Mouse (Mus musculus): ENCODE results near the gene Sipa1l1. TPM values are rescaled to one million over a fixed set of nuclear protein-coding genes. Genes with fewer than 3 reads are reported as not detected.

Gene Sipa1l1
- total and polyA plus RNA-seq, 2 experiments from 2014 or later: 8.2 to 22.9 TPM

GRCm38 (mm10) chr12:82165651-82166050 is 3.5 kb upstream of the Sipa1l1 start:
- no peak for ATAC-seq
- no peak overlapping the region for H3K27ac ChIP-seq
- H3K9ac ChIP-seq (replicated peaks; ENCODE audit: low read length): no peak overlapping the region
- TF ChIP-seq CTCF (IDR thresholded peaks at IDR 0.05; ENCODE audit: low read depth): no peak
- no peaks in the 10 kb centered on the region for H3K9me3 ChIP-seq (ENCODE audit: low read length)
- DNase-seq (ENCODE audit: low spot score): no peak
- H3K4me1 ChIP-seq (ENCODE audit: insufficient read depth, low read length): 0 out of 2 replicates have a peak, but pooled peaks cover 9% of the 10 kb centered on the region
- whole genome bisulfite sequencing: 79% methylated on average over 4 of the region's 4 CpGs
- H3K4me3 ChIP-seq (ENCODE audit: low read length): no peak overlapping the region
- no peaks in the 10 kb centered on the region for H3K27me3 ChIP-seq (ENCODE audit: insufficient read depth, low read length)
- peak overlapping the region; percentile 38; the same call in 1 of the 2 replicates for H3K4me2 ChIP-seq (ENCODE audit: low read depth, low read length)
- no peaks in the 10 kb centered on the region for H3K36me3 ChIP-seq (ENCODE audit: insufficient read depth, low read length)

- Histone ChIP-seq H3K27me3 (ENCODE audit: insufficient read depth, low read length) (no peaks in the 10 kb centered on the region), H3K4me1 (ENCODE audit: insufficient read depth, low read length) (peaks cover 10% of the 10 kb centered on the region), H3K4me2 (ENCODE audit: low read depth, low read length) (peak overlapping the region; percentile 38; the same call in 1 of the 2 replicates), H3K27ac (no peak overlapping the region), H3K9ac (replicated peaks; ENCODE audit: low read length) (peak overlapping the region; percentile 33; the same call in 1 of the 2 replicates), H3K9me3 (ENCODE audit: low read length) (no peaks in the 10 kb centered on the region), H3K36me3 (ENCODE audit: insufficient read depth, low read length) (no peaks in the 10 kb centered on the region), H3K4me3 (ENCODE audit: low read length) (no peak overlapping the region)
- 19% methylated on average over 14 of the region's 14 CpGs for WGBS
- TF ChIP-seq CTCF (IDR thresholded peaks at IDR 0.05; ENCODE audit: low read depth): 0 out of 2 replicates have a peak, but pooled peaks have one; percentile 4
- ATAC-seq (no peak), DNase-seq (ENCODE audit: low spot score) (no peak)
Measured at GRCm38 (mm10) chr12:82166101-82166571, 3.0 kb upstream of the Sipa1l1 start.

- peak; percentile 71 for ATAC-seq
- peak overlapping the region; percentile 100 for H3K4me2 ChIP-seq (ENCODE audit: low read depth, low read length)
- TF ChIP-seq CTCF (IDR thresholded peaks at IDR 0.05; ENCODE audit: low read depth): 0 out of 2 replicates have a peak, but pooled peaks have one; percentile 8
- H3K27me3 ChIP-seq (ENCODE audit: insufficient read depth, low read length): no peaks in the 10 kb centered on the region
- peak overlapping the region; percentile 90 for H3K27ac ChIP-seq
- peak; percentile 78 for DNase-seq (ENCODE audit: low spot score)
- H3K4me1 ChIP-seq (ENCODE audit: insufficient read depth, low read length): peaks cover 17% of the 10 kb centered on the region
- H3K9me3 ChIP-seq (ENCODE audit: low read length): no peaks in the 10 kb centered on the region
- H3K36me3 ChIP-seq (ENCODE audit: insufficient read depth, low read length): no peaks in the 10 kb centered on the region
- under 1% methylated on average over 98 of the region's 109 CpGs for WGBS
- H3K9ac ChIP-seq (replicated peaks; ENCODE audit: low read length): peak overlapping the region; percentile 89
- H3K4me3 ChIP-seq (ENCODE audit: low read length): peak overlapping the region; percentile 82
Measured at GRCm38 (mm10) chr12:82169571-82170431, 681 bp downstream of the Sipa1l1 start.

GRCm38 (mm10) chr12:82170461-82171279 is 1.6 kb downstream of the Sipa1l1 start:
- ATAC-seq (no peak), DNase-seq (ENCODE audit: low spot score) (peak; percentile 42)
- peak overlapping the region; percentile 89 for H3K9ac ChIP-seq (replicated peaks; ENCODE audit: low read length)
- H3K4me2 ChIP-seq (ENCODE audit: low read depth, low read length): peak overlapping the region; percentile 100
- peaks cover 17% of the 10 kb centered on the region for H3K4me1 ChIP-seq (ENCODE audit: insufficient read depth, low read length)
- H3K36me3 ChIP-seq (ENCODE audit: insufficient read depth, low read length): no peaks in the 10 kb centered on the region
- no peak for TF ChIP-seq CTCF (IDR thresholded peaks at IDR 0.05; ENCODE audit: low read depth)
- H3K4me3 ChIP-seq (ENCODE audit: low read length): peak overlapping the region; percentile 82
- H3K9me3 ChIP-seq (ENCODE audit: low read length): no peaks in the 10 kb centered on the region
- H3K27ac ChIP-seq: peak overlapping the region; percentile 90
- WGBS: 2% methylated on average over 29 of the region's 29 CpGs
- no peaks in the 10 kb centered on the region for H3K27me3 ChIP-seq (ENCODE audit: insufficient read depth, low read length)

- DNase-seq (ENCODE audit: low spot score) (peak; percentile 72), ATAC-seq (no peak)
- Histone ChIP-seq H3K4me1 (ENCODE audit: insufficient read depth, low read length) (peaks cover 11% of the 10 kb centered on the region), H3K4me3 (ENCODE audit: low read length) (peak overlapping the region; percentile 82), H3K27ac (no peak overlapping the region), H3K9me3 (ENCODE audit: low read length) (no peaks in the 10 kb centered on the region), H3K4me2 (ENCODE audit: low read depth, low read length) (peak overlapping the region; percentile 100), H3K27me3 (ENCODE audit: insufficient read depth, low read length) (no peaks in the 10 kb centered on the region), H3K36me3 (ENCODE audit: insufficient read depth, low read length) (no peaks in the 10 kb centered on the region), H3K9ac (replicated peaks; ENCODE audit: low read length) (0 out of 2 replicates have a peak overlapping the region, but pooled peaks have one; percentile 89)
- peak; percentile 67 for TF ChIP-seq CTCF (IDR thresholded peaks at IDR 0.05; ENCODE audit: low read depth)
- WGBS: 18% methylated on average over 10 of the region's 10 CpGs
Measured at GRCm38 (mm10) chr12:82171591-82171990, 2.5 kb downstream of the Sipa1l1 start.

- no peak overlapping the region for H3K27ac ChIP-seq
- 93% methylated on average over 1 of the region's 1 CpGs for WGBS
- no peak overlapping the region for H3K4me2 ChIP-seq (ENCODE audit: low read depth, low read length)
- no peak overlapping the region for H3K4me3 ChIP-seq (ENCODE audit: low read length)
- no peaks in the 10 kb centered on the region for H3K36me3 ChIP-seq (ENCODE audit: insufficient read depth, low read length)
- ATAC-seq (no peak), DNase-seq (ENCODE audit: low spot score) (no peak)
- H3K9me3 ChIP-seq (ENCODE audit: low read length): no peaks in the 10 kb centered on the region
- TF ChIP-seq CTCF (IDR thresholded peaks at IDR 0.05; ENCODE audit: low read depth): no peak
- no peak overlapping the region for H3K9ac ChIP-seq (replicated peaks; ENCODE audit: low read length)
- no peaks in the 10 kb centered on the region for H3K27me3 ChIP-seq (ENCODE audit: insufficient read depth, low read length)
- H3K4me1 ChIP-seq (ENCODE audit: insufficient read depth, low read length): peaks cover 10% of the 10 kb centered on the region
Measured at GRCm38 (mm10) chr12:82173623-82174022, 4.5 kb downstream of the Sipa1l1 start.

Data from hindbrain, postnatal 0 days (tissue).